Mouse (Mus musculus) stomach, embryonic 14.5 days (tissue): Measurements from ENCODE around the gene Zbtb16. TPM values are rescaled to one million over a fixed set of nuclear protein-coding genes. Genes with fewer than 3 reads are reported as not detected.

Experiments
- ATAC-seq: fragments of 200-750 bp; cut with Nextera tagmentation; 2 replicates; pipeline ENCODE4 v1.8.0; 2017; ENCODE audit warnings: low read depth, moderate TSS enrichment; ENCODE audit not compliant: insufficient number of reproducible peaks, insufficient read depth, low FRiP score
- H3K27ac ChIP-seq: fragments of 300-500 bp; sonication (generic); 2 replicates; pipeline ENCODE4 v1.5.1; 2014; ENCODE audit warnings: mild to moderate bottlenecking, low read length, moderate library complexity, mixed read lengths
- H3K27me3 ChIP-seq: fragments of 300-500 bp; sonication (generic); 2 replicates; pipeline ENCODE4 v1.6.1; 2014; ENCODE audit warnings: low read length, control low read depth, mixed read lengths; ENCODE audit not compliant: control insufficient read depth, insufficient read depth
- H3K36me3 ChIP-seq: fragments of 300-500 bp; sonication (generic); 2 replicates; pipeline ENCODE4 v1.6.1; 2014; ENCODE audit warnings: mild to moderate bottlenecking, control low read depth, low read length, moderate library complexity, mixed read lengths; ENCODE audit not compliant: control insufficient read depth, insufficient read depth
- H3K4me1 ChIP-seq: fragments of 300-500 bp; sonication (generic); 2 replicates; pipeline ENCODE4 v1.6.1; 2014; ENCODE audit warnings: low read length, control low read depth, mixed read lengths; ENCODE audit not compliant: control insufficient read depth, insufficient read depth
- H3K4me2 ChIP-seq: fragments of 300-500 bp; sonication (generic); replicated peaks from 2 replicates; pipeline ENCODE4 v1.6.1; 2014; ENCODE audit warnings: low read depth, low read length, control low read depth
- H3K4me3 ChIP-seq: fragments of 300-500 bp; sonication (generic); 2 replicates; pipeline ENCODE4 v1.5.1; 2014; ENCODE audit warnings: low read depth, low read length, control low read depth
- H3K9ac ChIP-seq: fragments of 300-500 bp; sonication (generic); replicated peaks from 2 replicates; pipeline ENCODE4 v1.6.1; 2014; ENCODE audit warnings: low read depth, mild to moderate bottlenecking, control low read depth, low read length, moderate library complexity, mixed read lengths
- H3K9me3 ChIP-seq: fragments of 300-500 bp; sonication (generic); 2 replicates; pipeline ENCODE4 v1.6.1; 2016; ENCODE audit warnings: low read depth, low read length, control low read depth; ENCODE audit not compliant: control insufficient read depth
- WGBS: fragments of 180-500 bp; shearing (Covaris S2); extraction: QIAGEN DNeasy Blood & Tissue Kit; methylation state at CpG from one replicate; pipeline ENCODE4 v1.1.7; 2014; 5-methylcytosine and 5-hydroxymethylcytosine counted together
- polyA plus RNA-seq: library from polyadenylated mRNA; unstranded; fragments of >200 nt; fragmentation: Nextera tagmentation; extraction: Ambion mirVana; gene quantifications from 2 replicates; pipeline ENCODE4 v1.2.1, GENCODE M21; 2014

Gene Zbtb16
- polyA plus RNA-seq, 1 experiment from 2014 or later = 6.6 TPM

DNA sequence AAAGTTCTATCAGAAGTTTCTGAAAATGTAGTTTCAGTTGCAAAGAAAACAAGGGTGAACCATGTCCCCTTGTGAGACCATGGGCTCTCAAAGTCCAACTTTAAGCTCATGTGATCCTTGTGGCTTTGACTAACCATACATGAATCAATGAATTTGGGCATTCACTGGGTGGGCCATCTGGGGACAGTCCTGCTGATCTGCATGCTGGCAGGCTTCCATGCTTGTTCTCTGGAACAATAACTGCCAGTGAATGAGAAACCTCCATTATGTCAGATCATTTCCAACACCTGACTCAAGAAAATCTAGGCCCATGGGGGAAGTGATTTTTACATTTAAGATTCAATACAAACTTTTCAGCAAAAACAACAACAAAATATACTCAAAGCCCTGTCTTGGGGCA is 70.1 kb downstream of the Zbtb16 start:
- H3K4me3 ChIP-seq = no peak overlapping the region
- H3K4me2 ChIP-seq = no peak overlapping the region
- no peak for ATAC-seq
- H3K27ac ChIP-seq = no peak overlapping the region
- no peaks in the 10 kb centered on the region for H3K36me3 ChIP-seq
- H3K9me3 ChIP-seq = no peaks in the 10 kb centered on the region
- no peaks in the 10 kb centered on the region for H3K27me3 ChIP-seq
- no peak overlapping the region for H3K9ac ChIP-seq
- peaks cover 5% of the 10 kb centered on the region for H3K4me1 ChIP-seq

DNA sequence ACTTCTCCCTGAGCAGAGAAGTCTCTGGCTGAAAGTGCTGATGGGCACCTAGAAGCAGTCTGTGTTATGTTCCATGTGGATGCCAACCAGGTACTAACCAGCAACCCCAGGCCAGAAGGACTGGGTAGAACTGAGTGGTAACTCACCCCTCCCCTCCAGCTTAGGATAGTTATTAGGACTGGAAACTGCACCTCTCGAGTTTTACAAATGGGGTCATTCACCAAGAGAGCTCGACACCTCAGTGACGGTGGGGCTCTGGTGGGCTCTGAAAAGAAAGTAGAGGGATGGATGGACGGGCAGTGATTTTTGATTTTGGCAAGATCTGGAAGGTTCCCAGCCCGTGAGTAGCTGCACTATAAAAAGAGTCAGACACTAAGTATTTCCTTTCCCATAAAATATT is 71.7 kb downstream of the Zbtb16 start:
- Histone ChIP-seq H3K4me2 (no peak overlapping the region), H3K27ac (no peak overlapping the region), H3K9ac (no peak overlapping the region), H3K9me3 (no peaks in the 10 kb centered on the region), H3K27me3 (no peaks in the 10 kb centered on the region), H3K4me1 (peaks cover 12% of the 10 kb centered on the region), H3K4me3 (no peak overlapping the region), H3K36me3 (no peaks in the 10 kb centered on the region)
- no peak for ATAC-seq
- 84% methylated on average over 5 of the region's 5 CpGs for WGBS

DNA sequence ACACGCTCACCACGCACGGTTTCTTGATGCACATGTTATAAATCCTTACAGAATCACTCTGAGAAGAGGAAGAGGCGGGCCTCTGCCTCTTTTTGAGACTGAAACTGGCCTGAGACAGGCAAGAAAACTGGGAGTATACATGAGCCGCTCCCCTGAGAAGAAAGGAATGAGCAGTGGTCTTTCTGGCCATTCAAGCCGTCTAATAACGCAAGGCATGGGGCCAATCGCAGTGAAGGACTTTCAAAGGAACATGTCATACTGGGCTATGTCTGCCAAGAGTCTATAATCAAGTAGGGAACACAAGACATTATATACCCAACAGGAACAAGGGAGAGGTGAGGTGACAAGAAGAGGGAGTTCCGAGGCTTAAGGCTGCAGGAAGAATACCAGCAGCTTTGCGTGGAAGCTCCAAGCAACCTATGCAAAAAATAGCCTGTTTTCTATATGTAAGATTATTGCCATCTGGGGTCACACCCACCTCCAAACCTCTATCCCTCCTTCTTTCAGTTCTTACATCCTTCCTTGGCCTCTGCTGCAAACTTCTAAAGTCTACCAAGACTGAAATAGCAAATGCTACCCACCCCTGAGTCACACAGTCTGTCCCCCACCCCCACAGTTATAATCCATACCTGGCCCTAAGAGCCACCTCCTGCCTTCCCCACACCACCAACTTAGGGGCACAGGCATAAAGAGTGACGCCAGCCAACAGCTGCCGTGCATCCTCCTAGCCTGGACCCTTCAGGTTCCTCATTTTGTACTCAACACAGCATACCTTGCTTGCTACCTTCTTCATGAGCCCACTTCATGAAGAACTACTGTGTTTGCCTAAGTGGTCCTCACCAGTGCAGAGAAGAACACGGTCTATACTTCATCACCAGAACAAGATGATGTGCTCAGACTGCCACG is 74.0 kb downstream of the Zbtb16 start:
- H3K4me3 ChIP-seq = no peak overlapping the region
- no peaks in the 10 kb centered on the region for H3K9me3 ChIP-seq
- WGBS = 89% methylated on average over 14 of the region's 14 CpGs
- H3K4me2 ChIP-seq = no peak overlapping the region
- H3K27me3 ChIP-seq = no peaks in the 10 kb centered on the region
- H3K9ac ChIP-seq = no peak overlapping the region
- peaks cover 25% of the 10 kb centered on the region for H3K4me1 ChIP-seq
- H3K36me3 ChIP-seq = no peaks in the 10 kb centered on the region
- no peak for ATAC-seq
- H3K27ac ChIP-seq = no peak overlapping the region

DNA sequence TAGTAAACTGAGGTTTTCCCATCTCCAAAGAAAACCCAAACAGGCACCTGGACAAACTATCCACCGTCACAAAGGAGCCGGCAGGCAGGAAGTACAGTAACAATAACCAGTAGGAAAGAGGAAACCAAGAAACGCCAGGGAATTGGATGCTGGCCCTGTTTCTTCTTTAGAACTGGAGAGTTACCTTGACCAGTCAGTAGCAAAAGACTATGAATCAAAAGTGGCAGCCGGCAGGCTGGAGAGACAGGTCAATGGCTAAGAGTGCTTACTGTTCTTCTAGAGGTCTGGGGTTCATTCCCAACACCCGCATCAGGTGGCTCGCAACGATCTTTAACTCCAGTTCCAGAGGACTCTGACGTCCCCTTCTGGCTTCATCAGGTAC is 74.9 kb downstream of the Zbtb16 start:
- Histone ChIP-seq H3K27me3 (no peaks in the 10 kb centered on the region), H3K4me3 (no peak overlapping the region), H3K27ac (peak overlapping the region; percentile 44; the same call in 1 of the 2 replicates), H3K4me1 (peaks cover 25% of the 10 kb centered on the region), H3K9ac (no peak overlapping the region), H3K36me3 (no peaks in the 10 kb centered on the region), H3K4me2 (0 out of 2 replicates have a peak overlapping the region, but pooled peaks have one; percentile 5), H3K9me3 (no peaks in the 10 kb centered on the region)
- WGBS = 43% methylated on average over 8 of the region's 8 CpGs
- ATAC-seq = no peak

DNA sequence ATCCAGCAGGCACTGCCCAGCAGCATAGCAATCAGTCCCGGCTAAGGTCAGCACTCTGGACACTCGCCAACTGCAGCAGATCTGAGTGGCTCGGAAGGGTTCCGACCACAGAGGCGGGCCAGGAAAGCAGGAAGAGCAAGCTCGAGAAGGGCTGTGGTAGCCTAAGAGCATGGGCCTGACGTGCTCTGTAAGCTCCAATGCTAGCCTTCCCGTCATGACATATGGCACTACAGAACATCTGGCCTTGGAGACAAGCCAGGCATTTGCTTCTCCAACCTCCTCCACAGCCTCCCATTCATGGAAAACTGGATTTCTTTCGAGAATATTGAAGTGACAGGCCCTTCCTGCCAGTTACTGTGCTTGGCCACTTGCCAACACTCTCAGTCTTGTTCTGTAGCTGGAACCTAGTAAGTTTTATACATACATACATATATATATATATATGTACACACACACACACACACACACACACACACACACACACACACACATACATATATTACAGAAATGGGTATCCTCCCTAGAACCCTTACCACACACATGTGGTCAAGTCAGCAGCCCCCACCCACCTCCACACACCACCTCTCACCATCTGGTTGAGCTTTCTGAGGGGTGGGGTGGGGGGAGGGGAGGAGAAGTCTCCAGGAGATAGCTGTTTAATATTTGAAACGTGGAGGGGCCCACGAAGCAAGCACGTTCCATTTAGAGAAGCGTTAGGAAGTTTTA is 75.4 kb downstream of the Zbtb16 start:
- ATAC-seq = peak; percentile 79
- WGBS = 19% methylated on average over 13 of the region's 13 CpGs
- peaks cover 27% of the 10 kb centered on the region for H3K4me1 ChIP-seq

DNA sequence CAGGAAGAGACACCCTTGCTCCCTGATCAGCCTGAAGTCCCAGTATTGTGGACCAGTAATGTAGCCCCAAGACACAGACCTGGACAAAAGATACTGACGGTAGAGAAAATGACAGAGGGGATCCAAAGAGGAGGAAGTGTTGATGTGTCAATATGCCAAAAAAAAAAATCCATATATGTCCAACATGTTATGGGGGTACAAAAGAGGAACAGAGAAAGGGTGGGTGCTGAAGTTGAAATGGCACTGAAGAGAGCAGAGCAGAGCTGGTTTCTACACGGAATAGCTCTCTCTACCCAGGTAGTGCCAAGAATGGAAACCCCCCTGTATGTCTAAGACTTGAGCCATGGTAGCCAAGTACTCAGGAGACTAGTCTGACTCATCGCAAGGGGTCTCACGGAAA is 76.9 kb downstream of the Zbtb16 start:
- no peaks in the 10 kb centered on the region for H3K36me3 ChIP-seq
- no peak overlapping the region for H3K4me3 ChIP-seq
- no peaks in the 10 kb centered on the region for H3K9me3 ChIP-seq
- H3K4me2 ChIP-seq = no peak overlapping the region
- no peaks in the 10 kb centered on the region for H3K27me3 ChIP-seq
- H3K9ac ChIP-seq = no peak overlapping the region
- peaks cover 28% of the 10 kb centered on the region for H3K4me1 ChIP-seq
- no peak overlapping the region for H3K27ac ChIP-seq
- 89% methylated on average over 4 of the region's 4 CpGs for WGBS
- ATAC-seq = no peak

More for the DNA sequence above, 75.4 kb downstream of the Zbtb16 start:
- H3K9ac ChIP-seq = no peak overlapping the region
- H3K27me3 ChIP-seq = no peaks in the 10 kb centered on the region
- H3K36me3 ChIP-seq = no peaks in the 10 kb centered on the region
- H3K4me2 ChIP-seq = 0 out of 2 replicates have a peak overlapping the region, but pooled peaks have one; percentile 5
- no peak overlapping the region for H3K4me3 ChIP-seq
- peak overlapping the region; percentile 61; the same call in 1 of the 2 replicates for H3K27ac ChIP-seq
- no peaks in the 10 kb centered on the region for H3K9me3 ChIP-seq

DNA sequence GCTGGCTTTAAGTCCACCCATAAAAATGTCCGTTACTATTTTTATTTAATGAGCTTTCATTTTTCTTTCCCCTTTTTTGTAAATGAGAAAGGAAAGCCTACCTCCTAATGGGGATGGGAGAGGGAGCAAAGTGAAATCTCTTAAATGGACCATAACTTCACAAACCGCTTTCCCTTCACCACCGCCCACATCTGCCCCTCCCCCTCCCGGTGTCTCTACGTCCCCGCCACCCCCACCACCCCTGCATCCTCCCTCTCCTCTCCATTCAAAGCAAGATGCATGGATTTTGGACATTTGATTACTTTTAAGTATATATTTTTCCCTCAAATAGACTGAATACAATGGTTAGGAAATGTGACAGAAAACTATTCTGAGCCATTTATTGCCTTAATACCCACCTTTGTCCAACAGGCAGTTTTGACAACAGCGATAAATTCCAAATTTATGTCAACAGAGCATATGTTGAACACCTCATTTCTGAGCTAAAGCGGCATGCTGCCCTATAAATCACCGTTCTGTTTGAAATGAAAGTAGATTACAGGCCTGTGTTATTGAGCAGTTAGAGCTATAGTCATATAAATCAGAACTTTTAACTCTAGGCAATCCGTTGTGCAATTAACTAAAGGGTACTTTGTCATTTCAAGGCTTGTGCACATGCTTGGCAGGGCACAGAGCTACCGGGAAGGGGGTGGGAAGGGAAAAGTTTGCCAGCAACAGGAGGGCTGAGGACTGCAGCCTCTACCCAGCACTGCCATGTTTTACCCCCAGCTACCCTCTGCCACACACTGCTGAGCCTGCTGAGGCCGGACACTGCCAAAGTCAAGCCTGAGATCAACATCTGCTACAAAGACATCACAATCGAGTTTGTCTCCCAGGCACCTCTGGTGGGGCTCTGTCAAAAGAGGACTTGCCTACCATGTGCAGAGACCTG is 78.1 kb downstream of the Zbtb16 start:
- no peaks in the 10 kb centered on the region for H3K27me3 ChIP-seq
- 16% methylated on average over 13 of the region's 13 CpGs for WGBS
- no peak overlapping the region for H3K4me3 ChIP-seq
- H3K36me3 ChIP-seq = no peaks in the 10 kb centered on the region
- no peak overlapping the region for H3K9ac ChIP-seq
- peaks cover 28% of the 10 kb centered on the region for H3K4me1 ChIP-seq
- H3K4me2 ChIP-seq = no peak overlapping the region
- no peak for ATAC-seq
- no peaks in the 10 kb centered on the region for H3K9me3 ChIP-seq
- no peak overlapping the region for H3K27ac ChIP-seq

DNA sequence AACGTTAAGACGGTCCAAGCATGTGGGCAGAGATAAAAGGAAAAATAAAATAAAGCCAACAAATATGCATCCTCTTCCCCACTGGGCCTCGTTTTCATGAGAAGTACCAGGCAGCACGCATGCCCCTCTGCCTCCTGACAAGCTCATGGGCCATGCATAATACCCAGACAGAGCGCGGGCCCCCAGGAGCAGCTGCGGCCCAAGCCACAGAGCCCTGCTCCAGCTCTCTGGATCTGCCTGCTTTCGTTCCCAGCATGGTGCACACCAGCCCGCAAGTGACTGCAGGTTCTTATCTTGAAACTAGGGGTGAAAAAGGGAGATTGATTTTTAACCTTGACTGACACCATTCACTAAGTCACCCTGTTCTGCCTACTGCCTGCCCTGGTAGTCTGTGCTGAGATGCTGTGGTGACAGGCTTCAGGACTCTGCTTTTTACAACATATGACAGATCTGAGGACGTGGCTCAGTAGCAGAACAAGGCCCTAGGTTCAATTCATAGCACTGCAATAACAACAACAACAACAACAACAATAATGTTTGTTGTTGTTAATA is 79.7 kb downstream of the Zbtb16 start:
- Histone ChIP-seq H3K4me3 (no peak overlapping the region), H3K36me3 (no peaks in the 10 kb centered on the region), H3K4me2 (no peak overlapping the region), H3K9ac (no peak overlapping the region), H3K9me3 (no peaks in the 10 kb centered on the region), H3K27me3 (no peaks in the 10 kb centered on the region), H3K27ac (no peak overlapping the region), H3K4me1 (peaks cover 28% of the 10 kb centered on the region)
- ATAC-seq = no peak
- 51% methylated on average over 10 of the region's 10 CpGs for WGBS
